Mouse (Mus musculus) thymus, adult 2 months (tissue): ENCODE data around the gene Car14. TPM values are rescaled to one million over a fixed set of nuclear protein-coding genes. Genes with fewer than 3 reads are reported as not detected.

ENCODE experiments used
- DNase-seq: peaks from one replicate; pipeline ENCODE4 v3.0.0; 2021
- H3K27ac ChIP-seq: fragments of 200-500 bp; 2 replicates; pipeline ENCODE4 v1.5.1; 2012; ENCODE audit warnings: low read length, control low read depth; ENCODE audit not compliant: control insufficient read depth, insufficient read depth
- H3K27me3 ChIP-seq: fragments of 200-500 bp; 2 replicates; pipeline ENCODE4 v1.6.1; 2012; ENCODE audit warnings: mild to moderate bottlenecking, low read length, moderate library complexity, mixed read lengths; ENCODE audit not compliant: control insufficient read depth, insufficient read depth
- H3K36me3 ChIP-seq: fragments of 200-500 bp; 2 replicates; pipeline ENCODE4 v1.6.1; 2012; ENCODE audit warnings: mild to moderate bottlenecking, low read length, moderate library complexity; ENCODE audit not compliant: control insufficient read depth, insufficient read depth
- H3K4me1 ChIP-seq: fragments of 200-500 bp; replicated peaks from 2 replicates; pipeline ENCODE4 v1.6.1; 2012; ENCODE audit warnings: low read length; ENCODE audit not compliant: control insufficient read depth, insufficient read depth
- H3K4me3 ChIP-seq: fragments of 200-500 bp; 2 replicates; pipeline ENCODE4 v1.5.1; 2012; ENCODE audit warnings: mild to moderate bottlenecking, low read length, control low read depth, moderate library complexity; ENCODE audit not compliant: control insufficient read depth, insufficient read depth
- CTCF ChIP-seq: fragments of 200-500 bp; IDR thresholded peaks from 2 replicates; pipeline ENCODE4 v1.5.1; 2012; ENCODE audit warnings: mild to moderate bottlenecking, control low read depth, low read length, moderate library complexity, borderline replicate concordance; ENCODE audit not compliant: control insufficient read depth, poor library complexity, insufficient read depth; ENCODE audit errors: extremely low read depth
- POLR2A ChIP-seq: fragments of 200-500 bp; IDR thresholded peaks from 2 replicates; pipeline ENCODE4 v1.6.1; 2012; ENCODE audit warnings: mild to moderate bottlenecking, low read length, control low read depth, moderate library complexity; ENCODE audit not compliant: control insufficient read depth, poor library complexity, insufficient read depth; ENCODE audit errors: extremely low read depth
- WGBS: fragments of 180-500 bp; shearing (Covaris S2); methylation state at CpG from one replicate; pipeline ENCODE4 v1.1.7; 2018; 5-methylcytosine and 5-hydroxymethylcytosine counted together
- polyA plus RNA-seq: library from polyadenylated mRNA; depleted of rRNA; stranded (reverse); fragments of >200 nt; gene quantifications from 2 replicates; pipeline ENCODE4 v1.2.3, GENCODE M21; 2012; rRNA removed

The Car14 gene
- polyA plus RNA-seq, 1 experiment, result 13.0 TPM

- 91% methylated on average over 4 of the region's 4 CpGs for WGBS
- no peak for TF ChIP-seq POLR2A
- no peak for TF ChIP-seq CTCF
- no peak for DNase-seq
- H3K4me1 ChIP-seq, result no peaks in the 10 kb centered on the region
- H3K27me3 ChIP-seq, result no peaks in the 10 kb centered on the region
- H3K4me3 ChIP-seq, result no peak overlapping the region
- H3K27ac ChIP-seq, result no peak overlapping the region
- H3K36me3 ChIP-seq, result peaks cover 70% of the 10 kb centered on the region
Measured at GRCm38 (mm10) chr3:95850611-95851010, 53.9 kb downstream of the Car14 start.

Other genes starting within 250 kb of the Car14 start
- gene Mcl1, start 245.9 kb downstream of the Car14 start, polyA plus RNA-seq, result 145 and 198 TPM in 2 replicates
- gene Adamtsl4, start 216.8 kb downstream of the Car14 start, polyA plus RNA-seq, result 3.1 and 4.1 TPM in 2 replicates
- 80.2 and 125 TPM in 2 replicates for gene Ecm1, start 165.1 kb downstream of the Car14 start, polyA plus RNA-seq
- gene Tars2, start 144.5 kb downstream of the Car14 start, polyA plus RNA-seq, result 43.3 and 44.1 TPM in 2 replicates
- gene Rprd2, start 85.8 kb downstream of the Car14 start, polyA plus RNA-seq, result 20.1 and 26.5 TPM in 2 replicates
- 21.1 and 32.5 TPM in 2 replicates for gene Prpf3, start 48.8 kb downstream of the Car14 start, polyA plus RNA-seq
- 56.3 and 60.5 TPM in 2 replicates for gene Mrps21, start 33.2 kb downstream of the Car14 start, polyA plus RNA-seq
- 3.0 and 3.1 TPM in 2 replicates for gene Ciart, start 22.4 kb downstream of the Car14 start, polyA plus RNA-seq
- 4.5 and 6.0 TPM in 2 replicates for gene BC028528, start 12.7 kb downstream of the Car14 start, polyA plus RNA-seq
- 139 and 156 TPM in 2 replicates for gene Aph1a, start 10.7 kb downstream of the Car14 start, polyA plus RNA-seq
- gene Anp32e, start 24.6 kb upstream of the Car14 start, polyA plus RNA-seq, result 89.1 and 120 TPM in 2 replicates
- gene Plekho1, start 91.3 kb upstream of the Car14 start, polyA plus RNA-seq, result 65.8 and 73.9 TPM in 2 replicates
- gene Vps45, start 153.8 kb upstream of the Car14 start, polyA plus RNA-seq, result 5.8 and 7.5 TPM in 2 replicates
- 9.6 and 11.6 TPM in 2 replicates for gene Otud7b, start 199.8 kb upstream of the Car14 start, polyA plus RNA-seq